Mouse (Mus musculus): ENCODE measurements around the gene Zfp524. TPM values are rescaled to one million over a fixed set of nuclear protein-coding genes. Genes with fewer than 3 reads are reported as not detected.

Gene Zfp524
- polyA plus RNA-seq, 1 experiment from 2014 or later: 15.7 TPM

- under 1% methylated on average over 43 of the region's 49 CpGs for WGBS
- peaks cover 20% of the 10 kb centered on the region for H3K4me1 ChIP-seq (replicated peaks; ENCODE audit: control insufficient read depth, insufficient read depth, low read length)
- H3K9me3 ChIP-seq (ENCODE audit: control insufficient read depth, low read length): peaks cover 2% of the 10 kb centered on the region; the same call in 1 of the 2 replicates
- ATAC-seq (replicated peaks; ENCODE audit: low FRiP score, low TSS enrichment, low read depth) (peak; percentile 89), DNase-seq (ENCODE audit: low spot score) (peak; percentile 98)
- peak within 1 kb of the TSS; percentile 98 for H3K9ac ChIP-seq (ENCODE audit: low read length)
- no peaks in the 10 kb centered on the region for H3K27me3 ChIP-seq (replicated peaks; ENCODE audit: control insufficient read depth, insufficient read depth, low read length)
- H3K27ac ChIP-seq (ENCODE audit: low read depth): peak within 1 kb of the TSS; percentile 94
- H3K36me3 ChIP-seq (ENCODE audit: control insufficient read depth, insufficient read depth, low read length): peaks cover 35% of the 10 kb centered on the region
- H3K4me2 ChIP-seq (ENCODE audit: low read length): peak within 1 kb of the TSS; percentile 95
- peak within 1 kb of the TSS; percentile 73 for H3K4me3 ChIP-seq (ENCODE audit: low read depth, low read length)
Observed at GRCm38 (mm10) chr7:5020000-5020681, 5.9 kb downstream of the Zfp524 start, which contains the start of the genes Zfp865 and Ccdc106. Gene Zfp865, plus strand, starts transcription at chr7:5020376. Gene Ccdc106, plus strand, starts transcription at chr7:5020553.

- H3K4me2 ChIP-seq (ENCODE audit: low read length): peak overlapping the region; percentile 95
- peaks cover 38% of the 10 kb centered on the region for H3K36me3 ChIP-seq (ENCODE audit: control insufficient read depth, insufficient read depth, low read length)
- ATAC-seq (replicated peaks; ENCODE audit: low FRiP score, low TSS enrichment, low read depth): no peak
- no peak for DNase-seq (ENCODE audit: low spot score)
- under 1% methylated on average over 9 of the region's 15 CpGs for WGBS
- peak overlapping the region; percentile 98 for H3K9ac ChIP-seq (ENCODE audit: low read length)
- no peaks in the 10 kb centered on the region for H3K27me3 ChIP-seq (replicated peaks; ENCODE audit: control insufficient read depth, insufficient read depth, low read length)
- peak overlapping the region; percentile 94 for H3K27ac ChIP-seq (ENCODE audit: low read depth)
- peak overlapping the region; percentile 73 for H3K4me3 ChIP-seq (ENCODE audit: low read depth, low read length)
- H3K4me1 ChIP-seq (replicated peaks; ENCODE audit: control insufficient read depth, insufficient read depth, low read length): peaks cover 20% of the 10 kb centered on the region
- peaks cover 2% of the 10 kb centered on the region; the same call in 1 of the 2 replicates for H3K9me3 ChIP-seq (ENCODE audit: control insufficient read depth, low read length)
Observed at GRCm38 (mm10) chr7:5020685-5021084, 6.5 kb downstream of the Zfp524 start.

GRCm38 (mm10) chr7:5021197-5021596 is 7.0 kb downstream of the Zfp524 start:
- Histone ChIP-seq H3K4me3 (ENCODE audit: low read depth, low read length) (peak overlapping the region; percentile 73), H3K36me3 (ENCODE audit: control insufficient read depth, insufficient read depth, low read length) (peaks cover 43% of the 10 kb centered on the region), H3K27me3 (replicated peaks; ENCODE audit: control insufficient read depth, insufficient read depth, low read length) (no peaks in the 10 kb centered on the region), H3K4me1 (replicated peaks; ENCODE audit: control insufficient read depth, insufficient read depth, low read length) (peaks cover 17% of the 10 kb centered on the region), H3K9ac (ENCODE audit: low read length) (peak overlapping the region; percentile 98), H3K9me3 (ENCODE audit: control insufficient read depth, low read length) (peaks cover 2% of the 10 kb centered on the region; the same call in 1 of the 2 replicates), H3K4me2 (ENCODE audit: low read length) (peak overlapping the region; percentile 95), H3K27ac (ENCODE audit: low read depth) (peak overlapping the region; percentile 94)
- 48% methylated on average over 5 of the region's 5 CpGs for WGBS
- ATAC-seq (replicated peaks; ENCODE audit: low FRiP score, low TSS enrichment, low read depth): no peak
- DNase-seq (ENCODE audit: low spot score): no peak

GRCm38 (mm10) chr7:5029543-5029942 is 15.3 kb downstream of the Zfp524 start:
- WGBS: 94% methylated on average over 22 of the region's 22 CpGs
- no peak for DNase-seq (ENCODE audit: low spot score)
- Histone ChIP-seq H3K27ac (ENCODE audit: low read depth) (no peak overlapping the region), H3K4me1 (replicated peaks; ENCODE audit: control insufficient read depth, insufficient read depth, low read length) (no peaks in the 10 kb centered on the region), H3K4me3 (ENCODE audit: low read depth, low read length) (0 out of 2 replicates have a peak overlapping the region, but pooled peaks have one; percentile 2), H3K27me3 (replicated peaks; ENCODE audit: control insufficient read depth, insufficient read depth, low read length) (no peaks in the 10 kb centered on the region), H3K36me3 (ENCODE audit: control insufficient read depth, insufficient read depth, low read length) (peaks cover 91% of the 10 kb centered on the region), H3K4me2 (ENCODE audit: low read length) (no peak overlapping the region), H3K9me3 (ENCODE audit: control insufficient read depth, low read length) (peaks cover 43% of the 10 kb centered on the region), H3K9ac (ENCODE audit: low read length) (no peak overlapping the region)
- ATAC-seq (replicated peaks; ENCODE audit: low FRiP score, low TSS enrichment, low read depth): no peak

GRCm38 (mm10) chr7:5029946-5030345 is 15.7 kb downstream of the Zfp524 start:
- Histone ChIP-seq H3K9me3 (ENCODE audit: control insufficient read depth, low read length) (peaks cover 43% of the 10 kb centered on the region), H3K9ac (ENCODE audit: low read length) (no peak overlapping the region), H3K4me3 (ENCODE audit: low read depth, low read length) (no peak overlapping the region), H3K4me1 (replicated peaks; ENCODE audit: control insufficient read depth, insufficient read depth, low read length) (no peaks in the 10 kb centered on the region), H3K27ac (ENCODE audit: low read depth) (no peak overlapping the region), H3K27me3 (replicated peaks; ENCODE audit: control insufficient read depth, insufficient read depth, low read length) (no peaks in the 10 kb centered on the region), H3K36me3 (ENCODE audit: control insufficient read depth, insufficient read depth, low read length) (peaks cover 91% of the 10 kb centered on the region), H3K4me2 (ENCODE audit: low read length) (no peak overlapping the region)
- 91% methylated on average over 21 of the region's 21 CpGs for WGBS
- ATAC-seq (replicated peaks; ENCODE audit: low FRiP score, low TSS enrichment, low read depth) (no peak), DNase-seq (ENCODE audit: low spot score) (no peak)

GRCm38 (mm10) chr7:5030554-5031275 is 16.5 kb downstream of the Zfp524 start:
- H3K27ac ChIP-seq (ENCODE audit: low read depth): no peak overlapping the region
- DNase-seq (ENCODE audit: low spot score) (no peak), ATAC-seq (replicated peaks; ENCODE audit: low FRiP score, low TSS enrichment, low read depth) (no peak)
- no peak overlapping the region for H3K4me3 ChIP-seq (ENCODE audit: low read depth, low read length)
- no peaks in the 10 kb centered on the region for H3K4me1 ChIP-seq (replicated peaks; ENCODE audit: control insufficient read depth, insufficient read depth, low read length)
- H3K9me3 ChIP-seq (ENCODE audit: control insufficient read depth, low read length): peaks cover 46% of the 10 kb centered on the region
- H3K9ac ChIP-seq (ENCODE audit: low read length): no peak overlapping the region
- peaks cover 93% of the 10 kb centered on the region for H3K36me3 ChIP-seq (ENCODE audit: control insufficient read depth, insufficient read depth, low read length)
- H3K4me2 ChIP-seq (ENCODE audit: low read length): no peak overlapping the region
- WGBS: 83% methylated on average over 63 of the region's 63 CpGs
- H3K27me3 ChIP-seq (replicated peaks; ENCODE audit: control insufficient read depth, insufficient read depth, low read length): no peaks in the 10 kb centered on the region

- ATAC-seq (replicated peaks; ENCODE audit: low FRiP score, low TSS enrichment, low read depth): no peak
- Histone ChIP-seq H3K36me3 (ENCODE audit: control insufficient read depth, insufficient read depth, low read length) (peaks cover 91% of the 10 kb centered on the region), H3K27me3 (replicated peaks; ENCODE audit: control insufficient read depth, insufficient read depth, low read length) (no peaks in the 10 kb centered on the region), H3K9me3 (ENCODE audit: control insufficient read depth, low read length) (peaks cover 48% of the 10 kb centered on the region), H3K4me1 (replicated peaks; ENCODE audit: control insufficient read depth, insufficient read depth, low read length) (no peaks in the 10 kb centered on the region), H3K9ac (ENCODE audit: low read length) (no peak overlapping the region), H3K4me2 (ENCODE audit: low read length) (no peak overlapping the region), H3K4me3 (ENCODE audit: low read depth, low read length) (no peak overlapping the region), H3K27ac (ENCODE audit: low read depth) (no peak overlapping the region)
- DNase-seq (ENCODE audit: low spot score): no peak
- WGBS: 79% methylated on average over 46 of the region's 46 CpGs
Observed at GRCm38 (mm10) chr7:5031496-5031895, 17.3 kb downstream of the Zfp524 start.

- no peak within 1 kb of the TSS for H3K4me3 ChIP-seq (ENCODE audit: low read depth, low read length)
- DNase-seq (ENCODE audit: low spot score): no peak
- H3K9me3 ChIP-seq (ENCODE audit: control insufficient read depth, low read length): peaks cover 45% of the 10 kb centered on the region
- H3K4me2 ChIP-seq (ENCODE audit: low read length): no peak within 1 kb of the TSS
- no peaks in the 10 kb centered on the region for H3K27me3 ChIP-seq (replicated peaks; ENCODE audit: control insufficient read depth, insufficient read depth, low read length)
- H3K9ac ChIP-seq (ENCODE audit: low read length): no peak within 1 kb of the TSS
- H3K36me3 ChIP-seq (ENCODE audit: control insufficient read depth, insufficient read depth, low read length): peaks cover 74% of the 10 kb centered on the region
- 87% methylated on average over 3 of the region's 3 CpGs for WGBS
- H3K4me1 ChIP-seq (replicated peaks; ENCODE audit: control insufficient read depth, insufficient read depth, low read length): 0 out of 2 replicates have a peak, but pooled peaks cover 4% of the 10 kb centered on the region
- no peak within 1 kb of the TSS for H3K27ac ChIP-seq (ENCODE audit: low read depth)
- ATAC-seq (replicated peaks; ENCODE audit: low FRiP score, low TSS enrichment, low read depth): no peak
Observed at GRCm38 (mm10) chr7:5033818-5034217, 19.6 kb downstream of the Zfp524 start, which contains the start of gene 4632433K11Rik. Gene 4632433K11Rik, plus strand, starts transcription at chr7:5034118.
